Mouse (Mus musculus) bone marrow macrophage, adult 2 months (primary cell): ENCODE results near the gene Col15a1.

ENCODE experiments used
- CTCF ChIP-seq: IDR thresholded peaks from 2 replicates; pipeline ENCODE4 v1.5.1; 2012; ENCODE audit warnings: low read depth, mild to moderate bottlenecking, low read length, moderate library complexity
- POLR2A ChIP-seq: IDR thresholded peaks from 2 replicates; pipeline ENCODE4 v1.6.1; 2012; ENCODE audit warnings: mild to moderate bottlenecking, low read depth, low read length, borderline replicate concordance

GRCm38 (mm10) chr4:47177101-47177500, 30.9 kb upstream of the Col15a1 start:
- no peak for TF ChIP-seq CTCF
- TF ChIP-seq POLR2A: no peak
